Mouse (Mus musculus): ENCODE results near the gene Tdrd7.

The Tdrd7 gene

GRCm38 (mm10) chr4:45964771-45965439 is at the start of gene Tdrd7:
TSS of gene Tdrd7 (plus strand) at chr4:45965334.
- no peak for DNase-seq (ENCODE audit: low read depth, low spot score)

GRCm38 (mm10) chr4:45917091-45917490 is 48.0 kb upstream of the Tdrd7 start:
- no peak for DNase-seq (ENCODE audit: low read depth, low spot score)

- DNase-seq (ENCODE audit: low read depth, low spot score): no peak
Observed at GRCm38 (mm10) chr4:45921663-45922435, 43.3 kb upstream of the Tdrd7 start.

GRCm38 (mm10) chr4:45924011-45924410 is 41.1 kb upstream of the Tdrd7 start:
- no peak for DNase-seq (ENCODE audit: low read depth, low spot score)

- no peak for DNase-seq (ENCODE audit: low read depth, low spot score)
Observed at GRCm38 (mm10) chr4:45928561-45928960, 36.6 kb upstream of the Tdrd7 start.

- peak; percentile 49 for DNase-seq (ENCODE audit: low read depth, low spot score)
Observed at GRCm38 (mm10) chr4:45941628-45942044, 23.5 kb upstream of the Tdrd7 start.

GRCm38 (mm10) chr4:45947729-45948128 is 17.4 kb upstream of the Tdrd7 start:
- DNase-seq (ENCODE audit: low read depth, low spot score): no peak

GRCm38 (mm10) chr4:45949109-45949848 is 15.9 kb upstream of the Tdrd7 start:
- DNase-seq (ENCODE audit: low read depth, low spot score): peak; percentile 22

GRCm38 (mm10) chr4:45951830-45952229 is 13.3 kb upstream of the Tdrd7 start:
- no peak for DNase-seq (ENCODE audit: low read depth, low spot score)

GRCm38 (mm10) chr4:45953025-45953919 is 11.9 kb upstream of the Tdrd7 start:
- DNase-seq (ENCODE audit: low read depth, low spot score): no peak

GRCm38 (mm10) chr4:45955235-45955634 is 9.9 kb upstream of the Tdrd7 start:
- no peak for DNase-seq (ENCODE audit: low read depth, low spot score)

- DNase-seq (ENCODE audit: low read depth, low spot score): no peak
Observed at GRCm38 (mm10) chr4:45956131-45956530, 9.0 kb upstream of the Tdrd7 start.

GRCm38 (mm10) chr4:45956706-45957105 is 8.4 kb upstream of the Tdrd7 start:
- DNase-seq (ENCODE audit: low read depth, low spot score): no peak

- DNase-seq (ENCODE audit: low read depth, low spot score): no peak
Observed at GRCm38 (mm10) chr4:45965737-45966447, 758 bp downstream of the Tdrd7 start.

GRCm38 (mm10) chr4:45966716-45967115 is 1.6 kb downstream of the Tdrd7 start:
- no peak for DNase-seq (ENCODE audit: low read depth, low spot score)

GRCm38 (mm10) chr4:45967479-45968341 is 2.6 kb downstream of the Tdrd7 start:
- DNase-seq (ENCODE audit: low read depth, low spot score): no peak

GRCm38 (mm10) chr4:45969051-45969450 is 3.9 kb downstream of the Tdrd7 start:
- DNase-seq (ENCODE audit: low read depth, low spot score): no peak

- DNase-seq (ENCODE audit: low read depth, low spot score): no peak
Observed at GRCm38 (mm10) chr4:45970048-45970560, 5.0 kb downstream of the Tdrd7 start.

- peak; percentile 86 for DNase-seq (ENCODE audit: low read depth, low spot score)
Observed at GRCm38 (mm10) chr4:45971806-45972447, 6.8 kb downstream of the Tdrd7 start.

All from CD4-positive, CD25-positive, alpha-beta regulatory T cell, adult 2 months (primary cell).